Mouse (Mus musculus) embryonic facial prominence, embryonic 11.5 days (tissue): ENCODE measurements around the gene Arl8a. TPM values are rescaled to one million over a fixed set of nuclear protein-coding genes. Genes with fewer than 3 reads are reported as not detected.

ENCODE experiments used
- ATAC-seq: fragments of 200-750 bp; cut with Nextera tagmentation; replicated peaks from 2 replicates; pipeline ENCODE4 v1.8.0; 2017; ENCODE audit warnings: low read depth; ENCODE audit not compliant: insufficient number of reproducible peaks, low FRiP score, low TSS enrichment
- DNase-seq: peaks from one replicate; pipeline ENCODE4 v3.0.0-alpha.2; 2015; ENCODE audit warnings: low spot score
- H3K27ac ChIP-seq: fragments of 300-500 bp; sonication (generic); replicated peaks from 2 replicates; pipeline ENCODE4 v1.5.1; 2014; ENCODE audit warnings: mild to moderate bottlenecking, low read depth, low read length, control low read depth
- H3K27me3 ChIP-seq: fragments of 300-500 bp; sonication (generic); 2 replicates; pipeline ENCODE4 v1.6.1; 2014; ENCODE audit warnings: mild to moderate bottlenecking, low read length, moderate library complexity, mixed read lengths; ENCODE audit not compliant: control insufficient read depth, insufficient read depth
- H3K36me3 ChIP-seq: fragments of 300-500 bp; sonication (generic); replicated peaks from 2 replicates; pipeline ENCODE4 v1.6.1; 2014; ENCODE audit warnings: low read depth, mild to moderate bottlenecking, low read length, moderate library complexity, mixed read lengths; ENCODE audit not compliant: control insufficient read depth, insufficient read depth
- H3K4me1 ChIP-seq: fragments of 300-500 bp; sonication (generic); 2 replicates; pipeline ENCODE4 v1.6.1; 2014; ENCODE audit warnings: low read length, mixed read lengths; ENCODE audit not compliant: control insufficient read depth, insufficient read depth
- H3K4me2 ChIP-seq: fragments of 300-500 bp; sonication (generic); 2 replicates; pipeline ENCODE4 v1.6.1; 2014; ENCODE audit warnings: low read depth, mild to moderate bottlenecking, control low read depth, low read length, moderate library complexity
- H3K4me3 ChIP-seq: fragments of 300-500 bp; sonication (generic); 2 replicates; pipeline ENCODE4 v1.5.1; 2014; ENCODE audit warnings: low read depth, low read length, control low read depth
- H3K9ac ChIP-seq: fragments of 300-500 bp; sonication (generic); replicated peaks from 2 replicates; pipeline ENCODE4 v1.6.1; 2014; ENCODE audit warnings: mild to moderate bottlenecking, control low read depth, low read length
- H3K9me3 ChIP-seq: fragments of 300-500 bp; sonication (generic); replicated peaks from 2 replicates; pipeline ENCODE4 v1.6.1; 2016; ENCODE audit warnings: mild to moderate bottlenecking, low read length, inconsistent platforms, mixed read lengths; ENCODE audit not compliant: control insufficient read depth
- WGBS: fragments of 180-500 bp; shearing (Covaris S2); extraction: QIAGEN DNeasy Blood & Tissue Kit; methylation state at CpG from one replicate; pipeline ENCODE4 v1.1.7; 2014; 5-methylcytosine and 5-hydroxymethylcytosine counted together
- polyA plus RNA-seq: library from polyadenylated mRNA; unstranded; fragments of >200 nt; fragmentation: Nextera tagmentation; extraction: Ambion mirVana; gene quantifications from 2 replicates; pipeline ENCODE4 v1.2.1, GENCODE M21; 2014

The Arl8a gene
- 44.2 and 52.2 TPM in 2 replicates for polyA plus RNA-seq

GRCm38 (mm10) chr1:135146077-135146945 is at the start of gene Arl8a:
Arl8a (plus strand) TSS chr1:135146824.
- no peaks in the 10 kb centered on the region for H3K9me3 ChIP-seq
- peak within 1 kb of the TSS; percentile 83 for H3K4me2 ChIP-seq
- peak; percentile 69 for ATAC-seq
- no peaks in the 10 kb centered on the region for H3K36me3 ChIP-seq
- H3K27ac ChIP-seq = peak within 1 kb of the TSS; percentile 74
- DNase-seq = peak; percentile 89
- peak within 1 kb of the TSS; percentile 87 for H3K9ac ChIP-seq
- no peaks in the 10 kb centered on the region for H3K27me3 ChIP-seq
- 0 out of 2 replicates have a peak, but pooled peaks cover 3% of the 10 kb centered on the region for H3K4me1 ChIP-seq
- WGBS = under 1% methylated on average over 77 of the region's 78 CpGs
- peak within 1 kb of the TSS; percentile 90 for H3K4me3 ChIP-seq

- 90% methylated on average over 6 of the region's 6 CpGs for WGBS
- Histone ChIP-seq H3K9ac (no peak overlapping the region), H3K36me3 (no peaks in the 10 kb centered on the region), H3K4me1 (no peaks in the 10 kb centered on the region), H3K27ac (no peak overlapping the region), H3K4me3 (no peak overlapping the region), H3K27me3 (no peaks in the 10 kb centered on the region; the same call in 1 of the 2 replicates), H3K4me2 (no peak overlapping the region), H3K9me3 (no peaks in the 10 kb centered on the region)
- no peak for DNase-seq
- no peak for ATAC-seq
Observed at GRCm38 (mm10) chr1:135097441-135097840, 49.2 kb upstream of the Arl8a start.

DNA sequence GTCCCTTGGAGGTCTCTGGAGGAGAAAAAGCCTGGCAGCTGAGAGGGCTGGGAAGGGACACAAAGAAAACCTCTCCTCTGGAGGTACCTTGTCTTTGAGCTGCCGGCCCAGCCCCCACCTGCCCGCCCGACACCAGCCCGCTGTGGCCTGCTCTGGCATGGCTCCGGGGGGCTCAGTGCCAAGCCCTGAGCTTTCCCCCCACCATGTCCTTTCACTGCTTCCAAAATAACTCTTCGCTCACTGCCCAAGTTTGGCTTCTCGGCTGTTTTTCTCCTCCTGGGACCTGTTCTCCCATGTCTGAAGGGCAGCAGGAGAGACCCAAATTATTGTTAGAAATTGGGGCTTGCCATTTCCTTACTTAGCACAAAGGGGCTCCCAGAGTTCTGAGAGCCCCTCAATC is 48.2 kb upstream of the Arl8a start:
- DNase-seq = no peak
- Histone ChIP-seq H3K4me2 (no peak overlapping the region), H3K4me1 (no peaks in the 10 kb centered on the region), H3K27me3 (peaks cover 4% of the 10 kb centered on the region), H3K27ac (no peak overlapping the region), H3K9me3 (no peaks in the 10 kb centered on the region), H3K36me3 (no peaks in the 10 kb centered on the region), H3K9ac (no peak overlapping the region), H3K4me3 (no peak overlapping the region)
- no peak for ATAC-seq
- WGBS = 82% methylated on average over 7 of the region's 7 CpGs

DNA sequence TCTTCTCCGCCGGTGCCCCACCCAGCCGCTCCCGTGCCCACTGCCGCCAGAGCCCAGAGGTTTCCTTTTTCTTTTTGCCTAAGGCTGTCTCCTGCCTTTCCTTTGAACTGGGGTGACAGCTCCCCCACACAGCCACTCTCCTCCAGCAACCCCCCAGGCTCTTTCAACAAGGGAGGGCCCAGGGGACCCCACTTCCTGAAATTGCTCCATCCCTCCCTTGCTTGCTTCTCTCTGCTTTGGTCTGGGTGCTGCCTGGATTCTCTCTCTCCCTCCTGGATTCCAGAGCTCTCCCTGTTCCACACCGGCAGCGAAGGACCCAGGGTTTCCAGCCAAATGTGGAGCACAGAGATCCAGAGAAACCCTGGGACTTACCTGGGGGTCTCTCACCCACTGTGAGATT is 46.2 kb upstream of the Arl8a start:
- H3K9me3 ChIP-seq = no peaks in the 10 kb centered on the region
- H3K36me3 ChIP-seq = no peaks in the 10 kb centered on the region
- peaks cover 24% of the 10 kb centered on the region for H3K27me3 ChIP-seq
- no peak overlapping the region for H3K4me2 ChIP-seq
- H3K27ac ChIP-seq = no peak overlapping the region
- no peak for DNase-seq
- 57% methylated on average over 7 of the region's 7 CpGs for WGBS
- H3K4me1 ChIP-seq = no peaks in the 10 kb centered on the region; the same call in 1 of the 2 replicates
- no peak overlapping the region for H3K9ac ChIP-seq
- no peak overlapping the region for H3K4me3 ChIP-seq
- ATAC-seq = no peak

DNA sequence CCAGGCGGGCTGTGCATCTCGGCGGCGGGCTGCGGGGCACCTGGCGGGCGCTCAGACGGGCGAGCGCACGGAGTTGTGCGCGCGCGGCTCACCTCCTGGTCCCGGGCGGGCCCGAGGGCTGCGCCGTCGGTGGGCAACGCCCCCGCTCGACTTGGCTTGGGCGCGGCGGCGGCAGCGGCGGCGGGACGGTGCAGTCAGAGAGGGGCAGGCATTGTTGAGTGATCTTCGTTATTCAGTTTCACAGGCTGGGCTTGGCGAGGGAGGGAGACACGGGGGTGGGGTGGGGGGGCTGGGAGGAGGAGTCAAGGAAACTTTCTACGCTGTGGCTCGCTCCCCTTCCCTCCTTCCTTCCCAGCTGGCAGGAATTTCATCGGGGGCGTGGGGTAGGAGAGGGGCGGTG is 41.5 kb upstream of the Arl8a start, which contains the start of gene Lgr6:
Lgr6 (minus strand) TSS at position 153 of the 400 bp plus-strand sequence.
- peak within 1 kb of the TSS; percentile 79 for H3K4me2 ChIP-seq
- DNase-seq (peak; percentile 42), ATAC-seq (no peak; the same call in 1 of the 2 replicates)
- H3K4me1 ChIP-seq = no peaks in the 10 kb centered on the region; the same call in 1 of the 2 replicates
- peak within 1 kb of the TSS; percentile 28; the same call in 1 of the 2 replicates for H3K9ac ChIP-seq
- H3K27ac ChIP-seq = no peak within 1 kb of the TSS
- H3K36me3 ChIP-seq = no peaks in the 10 kb centered on the region
- WGBS = under 1% methylated on average over 39 of the region's 40 CpGs
- H3K4me3 ChIP-seq = peak within 1 kb of the TSS; percentile 39
- no peaks in the 10 kb centered on the region for H3K9me3 ChIP-seq
- H3K27me3 ChIP-seq = peaks cover 29% of the 10 kb centered on the region

GRCm38 (mm10) chr1:135105951-135106350 is 40.7 kb upstream of the Arl8a start:
- ATAC-seq (no peak), DNase-seq (peak; percentile 81)
- Histone ChIP-seq H3K9me3 (no peaks in the 10 kb centered on the region), H3K4me3 (no peak overlapping the region), H3K4me2 (no peak overlapping the region), H3K36me3 (no peaks in the 10 kb centered on the region), H3K27ac (no peak overlapping the region), H3K9ac (no peak overlapping the region), H3K4me1 (no peaks in the 10 kb centered on the region; the same call in 1 of the 2 replicates), H3K27me3 (peaks cover 29% of the 10 kb centered on the region)
- WGBS = 1% methylated on average over 8 of the region's 8 CpGs

GRCm38 (mm10) chr1:135108611-135109010 is 38.0 kb upstream of the Arl8a start:
- Histone ChIP-seq H3K4me1 (no peaks in the 10 kb centered on the region; the same call in 1 of the 2 replicates), H3K9ac (no peak overlapping the region), H3K4me2 (no peak overlapping the region), H3K36me3 (no peaks in the 10 kb centered on the region), H3K27ac (no peak overlapping the region), H3K27me3 (peaks cover 23% of the 10 kb centered on the region), H3K4me3 (no peak overlapping the region), H3K9me3 (no peaks in the 10 kb centered on the region)
- ATAC-seq (no peak), DNase-seq (peak; percentile 56)
- 33% methylated on average over 6 of the region's 6 CpGs for WGBS

DNA sequence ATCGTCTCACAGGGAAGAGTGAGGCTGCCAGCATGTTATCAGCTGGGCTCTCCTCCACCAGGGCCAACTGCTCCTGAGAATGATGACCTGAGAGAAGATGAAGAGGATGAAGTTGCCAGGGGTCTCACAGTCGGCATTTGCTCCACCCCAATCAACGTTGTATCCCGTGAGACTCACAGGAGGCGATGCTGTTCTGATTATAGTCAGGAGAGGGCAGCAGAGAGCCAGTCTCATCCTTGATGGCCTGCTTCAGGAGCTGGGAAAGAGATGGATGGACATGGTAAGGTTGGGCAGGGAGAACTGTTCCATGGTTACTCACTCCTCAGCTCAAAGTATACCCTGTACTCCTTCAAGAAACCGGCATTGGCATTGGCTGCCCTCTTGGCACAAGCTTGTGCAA is 36.5 kb upstream of the Arl8a start:
- H3K9ac ChIP-seq = no peak overlapping the region
- 21% methylated on average over 6 of the region's 6 CpGs for WGBS
- H3K27ac ChIP-seq = no peak overlapping the region
- no peaks in the 10 kb centered on the region for H3K9me3 ChIP-seq
- peaks cover 8% of the 10 kb centered on the region for H3K27me3 ChIP-seq
- ATAC-seq (no peak), DNase-seq (peak; percentile 88)
- H3K36me3 ChIP-seq = no peaks in the 10 kb centered on the region
- H3K4me2 ChIP-seq = no peak overlapping the region
- no peak overlapping the region for H3K4me3 ChIP-seq
- H3K4me1 ChIP-seq = no peaks in the 10 kb centered on the region
